Mouse (Mus musculus): ENCODE results near the gene Mpig6b.
A peak's percentile ranks its signal among the peaks of the same experiment; 100 is the strongest.
"Not testable (repeated sequence)": the region's sequence is repeated elsewhere in the genome, so short reads cannot be mapped to it uniquely, and the experiment has no call there.

Gene Mpig6b

GRCm38 (mm10) chr17:35034896-35035295 is 31.1 kb downstream of the Mpig6b start:
- DNase-seq (ENCODE audit: low read depth), result peak; percentile 57

GRCm38 (mm10) chr17:35033703-35034102 is 32.3 kb downstream of the Mpig6b start:
- not testable (repeated sequence) for DNase-seq (ENCODE audit: low read depth)

GRCm38 (mm10) chr17:35032323-35032870 is 33.6 kb downstream of the Mpig6b start:
- no peak for DNase-seq (ENCODE audit: low read depth)

- DNase-seq (ENCODE audit: low read depth), result no peak
Observed at GRCm38 (mm10) chr17:35031880-35032279, 34.1 kb downstream of the Mpig6b start.

- no peak for DNase-seq (ENCODE audit: low read depth)
Observed at GRCm38 (mm10) chr17:35031272-35031671, 34.7 kb downstream of the Mpig6b start.

GRCm38 (mm10) chr17:35029691-35030532 is 36.1 kb downstream of the Mpig6b start:
- peak; percentile 89 for DNase-seq (ENCODE audit: low read depth)

GRCm38 (mm10) chr17:35028315-35028714 is 37.7 kb downstream of the Mpig6b start:
- DNase-seq (ENCODE audit: low read depth), result peak; percentile 36

GRCm38 (mm10) chr17:35027277-35028068 is 38.5 kb downstream of the Mpig6b start, which contains the start of gene Sapcd1:
TSS of gene Sapcd1 (minus strand) at chr17:35028016.
- DNase-seq (ENCODE audit: low read depth), result no peak

- DNase-seq (ENCODE audit: low read depth), result no peak
Observed at GRCm38 (mm10) chr17:35026206-35026605, 39.8 kb downstream of the Mpig6b start.

- DNase-seq (ENCODE audit: low read depth), result peak; percentile 77
Observed at GRCm38 (mm10) chr17:35024691-35025488, 41.1 kb downstream of the Mpig6b start.

GRCm38 (mm10) chr17:35024261-35024660 is 41.7 kb downstream of the Mpig6b start:
- DNase-seq (ENCODE audit: low read depth), result no peak

GRCm38 (mm10) chr17:35023756-35024155 is 42.2 kb downstream of the Mpig6b start:
- DNase-seq (ENCODE audit: low read depth), result peak; percentile 45

GRCm38 (mm10) chr17:35023221-35023620 is 42.8 kb downstream of the Mpig6b start:
- DNase-seq (ENCODE audit: low read depth), result no peak

GRCm38 (mm10) chr17:35022541-35023060 is 43.4 kb downstream of the Mpig6b start:
- DNase-seq (ENCODE audit: low read depth), result no peak

- DNase-seq (ENCODE audit: low read depth), result peak; percentile 84
Observed at GRCm38 (mm10) chr17:35021842-35022477, 44.0 kb downstream of the Mpig6b start.

- DNase-seq (ENCODE audit: low read depth), result peak; percentile 82
Observed at GRCm38 (mm10) chr17:35021163-35021808, 44.7 kb downstream of the Mpig6b start.

GRCm38 (mm10) chr17:35020551-35020950 is 45.4 kb downstream of the Mpig6b start:
- no peak for DNase-seq (ENCODE audit: low read depth)

- DNase-seq (ENCODE audit: low read depth), result no peak
Observed at GRCm38 (mm10) chr17:35019894-35020293, 46.1 kb downstream of the Mpig6b start.

- no peak for DNase-seq (ENCODE audit: low read depth)
Observed at GRCm38 (mm10) chr17:35018171-35018570, 47.8 kb downstream of the Mpig6b start.

GRCm38 (mm10) chr17:35017706-35018030 is 48.3 kb downstream of the Mpig6b start:
- DNase-seq (ENCODE audit: low read depth), result no peak

Data from 416B (cell line).